Mouse (Mus musculus): ENCODE results near the gene Cnnm4. TPM values are rescaled to one million over a fixed set of nuclear protein-coding genes. Genes with fewer than 3 reads are reported as not detected.

Cnnm4 gene
- polyA plus RNA-seq, 1 experiment: 6.2 TPM

GRCm38 (mm10) chr1:36538727-36539126 is 67.3 kb downstream of the Cnnm4 start:
- H3K4me3 ChIP-seq (ENCODE audit: insufficient read depth, poor library complexity, severe bottlenecking): no peak overlapping the region
- no peaks in the 10 kb centered on the region for H3K27me3 ChIP-seq (ENCODE audit: control insufficient read depth, insufficient read depth, insufficient read length)
- H3K79me2 ChIP-seq (ENCODE audit: control insufficient read depth, insufficient read depth): no peaks in the 10 kb centered on the region
- no peaks in the 10 kb centered on the region for H3K79me3 ChIP-seq (ENCODE audit: low read depth)
- H3K36me3 ChIP-seq (ENCODE audit: control insufficient read depth, insufficient read depth): peaks cover 8% of the 10 kb centered on the region
- TF ChIP-seq MAX (IDR thresholded peaks at IDR 0.05): no peak
- no peak for TF ChIP-seq CEBPB (IDR thresholded peaks at IDR 0.05; ENCODE audit: low read depth)
- no peak for TF ChIP-seq FOSL1 (IDR thresholded peaks at IDR 0.05; ENCODE audit: insufficient read depth, low read length, poor library complexity, severe bottlenecking)
- TF ChIP-seq MYOG (IDR thresholded peaks at IDR 0.05; ENCODE audit: control insufficient read depth, extremely low read depth, insufficient read length): no peak
- no peak for TF ChIP-seq CTCF (IDR thresholded peaks at IDR 0.05; ENCODE audit: control insufficient read depth, insufficient read depth, insufficient read length)
- no peak for TF ChIP-seq USF1 (IDR thresholded peaks at IDR 0.05; ENCODE audit: low read depth)
- no peak for TF ChIP-seq MYOD1 (IDR thresholded peaks at IDR 0.05; ENCODE audit: control insufficient read depth, insufficient read length, low read depth)
- H3ac ChIP-seq (ENCODE audit: control insufficient read depth, insufficient read length, low read depth): no peak overlapping the region

GRCm38 (mm10) chr1:36539186-36539585 is 67.8 kb downstream of the Cnnm4 start, which contains the start of gene Gm42417:
Gene Gm42417, minus strand, starts transcription at chr1:36539429.
- no peak within 1 kb of the TSS for H3K4me3 ChIP-seq (ENCODE audit: insufficient read depth, poor library complexity, severe bottlenecking)
- no peaks in the 10 kb centered on the region for H3K79me2 ChIP-seq (ENCODE audit: control insufficient read depth, insufficient read depth)
- TF ChIP-seq CEBPB (IDR thresholded peaks at IDR 0.05; ENCODE audit: low read depth): no peak
- TF ChIP-seq MAX (IDR thresholded peaks at IDR 0.05): no peak
- no peak for TF ChIP-seq FOSL1 (IDR thresholded peaks at IDR 0.05; ENCODE audit: insufficient read depth, low read length, poor library complexity, severe bottlenecking)
- TF ChIP-seq MYOG (IDR thresholded peaks at IDR 0.05; ENCODE audit: control insufficient read depth, extremely low read depth, insufficient read length): no peak
- no peak for TF ChIP-seq CTCF (IDR thresholded peaks at IDR 0.05; ENCODE audit: control insufficient read depth, insufficient read depth, insufficient read length)
- TF ChIP-seq USF1 (IDR thresholded peaks at IDR 0.05; ENCODE audit: low read depth): no peak
- TF ChIP-seq MYOD1 (IDR thresholded peaks at IDR 0.05; ENCODE audit: control insufficient read depth, insufficient read length, low read depth): no peak
- H3K79me3 ChIP-seq (ENCODE audit: low read depth): no peaks in the 10 kb centered on the region
- peaks cover 8% of the 10 kb centered on the region for H3K36me3 ChIP-seq (ENCODE audit: control insufficient read depth, insufficient read depth)
- no peak within 1 kb of the TSS for H3ac ChIP-seq (ENCODE audit: control insufficient read depth, insufficient read length, low read depth)
- H3K27me3 ChIP-seq (ENCODE audit: control insufficient read depth, insufficient read depth, insufficient read length): no peaks in the 10 kb centered on the region

- TF ChIP-seq MYOD1 (IDR thresholded peaks at IDR 0.05; ENCODE audit: control insufficient read depth, insufficient read length, low read depth): no peak
- TF ChIP-seq USF1 (IDR thresholded peaks at IDR 0.05; ENCODE audit: low read depth): no peak
- no peak for TF ChIP-seq CTCF (IDR thresholded peaks at IDR 0.05; ENCODE audit: control insufficient read depth, insufficient read depth, insufficient read length)
- no peak for TF ChIP-seq FOSL1 (IDR thresholded peaks at IDR 0.05; ENCODE audit: insufficient read depth, low read length, poor library complexity, severe bottlenecking)
- TF ChIP-seq MAX (IDR thresholded peaks at IDR 0.05): no peak
- no peak for TF ChIP-seq CEBPB (IDR thresholded peaks at IDR 0.05; ENCODE audit: low read depth)
- TF ChIP-seq MYOG (IDR thresholded peaks at IDR 0.05; ENCODE audit: control insufficient read depth, extremely low read depth, insufficient read length): no peak
- Histone ChIP-seq H3K36me3 (ENCODE audit: control insufficient read depth, insufficient read depth) (peaks cover 8% of the 10 kb centered on the region), H3K4me3 (ENCODE audit: insufficient read depth, poor library complexity, severe bottlenecking) (no peak overlapping the region)
Observed at GRCm38 (mm10) chr1:36540132-36540531, 68.7 kb downstream of the Cnnm4 start.

GRCm38 (mm10) chr1:36540807-36541206 is 69.4 kb downstream of the Cnnm4 start:
- no peak overlapping the region for H3K4me3 ChIP-seq (ENCODE audit: insufficient read depth, poor library complexity, severe bottlenecking)
- TF ChIP-seq MYOD1 (IDR thresholded peaks at IDR 0.05; ENCODE audit: control insufficient read depth, insufficient read length, low read depth): no peak
- TF ChIP-seq CEBPB (IDR thresholded peaks at IDR 0.05; ENCODE audit: low read depth): no peak
- no peak for TF ChIP-seq MYOG (IDR thresholded peaks at IDR 0.05; ENCODE audit: control insufficient read depth, extremely low read depth, insufficient read length)
- TF ChIP-seq MAX (IDR thresholded peaks at IDR 0.05): no peak
- no peak for TF ChIP-seq CTCF (IDR thresholded peaks at IDR 0.05; ENCODE audit: control insufficient read depth, insufficient read depth, insufficient read length)
- TF ChIP-seq FOSL1 (IDR thresholded peaks at IDR 0.05; ENCODE audit: insufficient read depth, low read length, poor library complexity, severe bottlenecking): no peak
- TF ChIP-seq USF1 (IDR thresholded peaks at IDR 0.05; ENCODE audit: low read depth): no peak
- no peaks in the 10 kb centered on the region for H3K27me3 ChIP-seq (ENCODE audit: control insufficient read depth, insufficient read depth, insufficient read length)
- H3K79me3 ChIP-seq (ENCODE audit: low read depth): no peaks in the 10 kb centered on the region
- peaks cover 8% of the 10 kb centered on the region for H3K79me2 ChIP-seq (ENCODE audit: control insufficient read depth, insufficient read depth)
- no peak overlapping the region for H3ac ChIP-seq (ENCODE audit: control insufficient read depth, insufficient read length, low read depth)
- peaks cover 8% of the 10 kb centered on the region for H3K36me3 ChIP-seq (ENCODE audit: control insufficient read depth, insufficient read depth)

More at GRCm38 (mm10) chr1:36540132-36540531, 68.7 kb downstream of the Cnnm4 start:
- H3K27me3 ChIP-seq (ENCODE audit: control insufficient read depth, insufficient read depth, insufficient read length): no peaks in the 10 kb centered on the region
- no peaks in the 10 kb centered on the region for H3K79me3 ChIP-seq (ENCODE audit: low read depth)
- H3K79me2 ChIP-seq (ENCODE audit: control insufficient read depth, insufficient read depth): peaks cover 2% of the 10 kb centered on the region
- H3ac ChIP-seq (ENCODE audit: control insufficient read depth, insufficient read length, low read depth): no peak overlapping the region

- peaks cover 4% of the 10 kb centered on the region for H3K79me3 ChIP-seq (ENCODE audit: low read depth)
- H3K36me3 ChIP-seq (ENCODE audit: control insufficient read depth, insufficient read depth): peaks cover 8% of the 10 kb centered on the region
- no peak overlapping the region for H3ac ChIP-seq (ENCODE audit: control insufficient read depth, insufficient read length, low read depth)
- no peak overlapping the region for H3K4me3 ChIP-seq (ENCODE audit: insufficient read depth, poor library complexity, severe bottlenecking)
- no peak for TF ChIP-seq MYOD1 (IDR thresholded peaks at IDR 0.05; ENCODE audit: control insufficient read depth, insufficient read length, low read depth)
- TF ChIP-seq CTCF (IDR thresholded peaks at IDR 0.05; ENCODE audit: control insufficient read depth, insufficient read depth, insufficient read length): no peak
- TF ChIP-seq CEBPB (IDR thresholded peaks at IDR 0.05; ENCODE audit: low read depth): no peak
- TF ChIP-seq FOSL1 (IDR thresholded peaks at IDR 0.05; ENCODE audit: insufficient read depth, low read length, poor library complexity, severe bottlenecking): no peak
- TF ChIP-seq USF1 (IDR thresholded peaks at IDR 0.05; ENCODE audit: low read depth): no peak
- TF ChIP-seq MYOG (IDR thresholded peaks at IDR 0.05; ENCODE audit: control insufficient read depth, extremely low read depth, insufficient read length): no peak
- no peak for TF ChIP-seq MAX (IDR thresholded peaks at IDR 0.05)
- H3K27me3 ChIP-seq (ENCODE audit: control insufficient read depth, insufficient read depth, insufficient read length): no peaks in the 10 kb centered on the region
- H3K79me2 ChIP-seq (ENCODE audit: control insufficient read depth, insufficient read depth): peaks cover 18% of the 10 kb centered on the region
Observed at GRCm38 (mm10) chr1:36541844-36542243, 70.4 kb downstream of the Cnnm4 start.

Data from C2C12 (cell line).